Mouse (Mus musculus) large intestine, adult 2 months (tissue): ENCODE measurements around the gene Vasp. TPM values are rescaled to one million over a fixed set of nuclear protein-coding genes. Genes with fewer than 3 reads are reported as not detected.

Experiments used
- DNase-seq: peaks from one replicate; pipeline ENCODE4 v3.0.0-alpha.2; 2012; ENCODE audit warnings: low read depth, low spot score
- whole genome bisulfite sequencing: fragments of 180-500 bp; shearing (Covaris S2); methylation state at CpG from one replicate; pipeline ENCODE4 v1.1.7; 2018; 5-methylcytosine and 5-hydroxymethylcytosine counted together
- polyA plus RNA-seq: library from polyadenylated mRNA; depleted of rRNA; stranded (reverse); fragments of >200 nt; gene quantifications from 2 replicates; pipeline ENCODE4 v1.2.3, GENCODE M21; 2012

The Vasp gene
- polyA plus RNA-seq, 1 experiment, result 241 TPM

DNA sequence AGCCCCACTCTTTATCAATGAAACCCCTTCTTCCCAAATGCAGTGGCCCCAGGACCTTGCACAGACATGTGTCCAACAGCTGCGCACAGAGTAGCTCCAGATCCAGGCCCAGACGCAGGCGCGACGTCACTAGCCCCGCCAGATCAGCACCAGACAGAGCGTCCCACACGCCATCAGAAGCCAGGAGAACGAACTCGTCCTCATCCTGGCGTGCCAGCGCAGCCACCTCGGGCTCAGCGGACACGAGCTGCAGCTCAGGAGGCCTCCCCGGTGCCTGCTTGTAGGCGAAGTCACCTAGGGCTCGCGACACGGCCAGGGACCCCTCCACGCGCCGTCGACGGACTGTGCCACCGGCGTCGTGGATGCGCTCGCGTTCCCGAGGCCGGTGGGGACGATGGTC lies 7.4 kb upstream of the Vasp start:
- no peak for DNase-seq
- WGBS, result 5% methylated on average over 34 of the region's 34 CpGs

DNA sequence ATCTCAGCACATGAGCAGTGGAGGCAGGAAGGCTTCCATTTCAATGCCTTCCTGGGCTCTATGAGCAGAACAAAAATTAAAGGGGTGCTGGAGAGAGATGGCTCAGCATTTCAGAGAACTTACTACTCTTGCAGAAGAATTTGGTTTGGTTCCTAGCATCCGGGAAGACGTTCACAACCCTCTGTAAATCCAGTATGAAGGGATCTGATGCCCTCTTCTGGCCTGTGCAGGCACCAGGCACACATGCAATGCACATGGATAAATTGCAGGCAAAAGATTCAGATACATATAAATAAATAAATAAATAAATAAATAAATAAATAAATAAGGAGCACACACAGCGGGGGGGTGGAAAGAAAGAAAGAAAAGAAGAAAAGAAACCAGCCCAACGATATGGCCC lies 4.6 kb upstream of the Vasp start:
- no peak for DNase-seq
- 45% methylated on average over 4 of the region's 4 CpGs for WGBS

DNA sequence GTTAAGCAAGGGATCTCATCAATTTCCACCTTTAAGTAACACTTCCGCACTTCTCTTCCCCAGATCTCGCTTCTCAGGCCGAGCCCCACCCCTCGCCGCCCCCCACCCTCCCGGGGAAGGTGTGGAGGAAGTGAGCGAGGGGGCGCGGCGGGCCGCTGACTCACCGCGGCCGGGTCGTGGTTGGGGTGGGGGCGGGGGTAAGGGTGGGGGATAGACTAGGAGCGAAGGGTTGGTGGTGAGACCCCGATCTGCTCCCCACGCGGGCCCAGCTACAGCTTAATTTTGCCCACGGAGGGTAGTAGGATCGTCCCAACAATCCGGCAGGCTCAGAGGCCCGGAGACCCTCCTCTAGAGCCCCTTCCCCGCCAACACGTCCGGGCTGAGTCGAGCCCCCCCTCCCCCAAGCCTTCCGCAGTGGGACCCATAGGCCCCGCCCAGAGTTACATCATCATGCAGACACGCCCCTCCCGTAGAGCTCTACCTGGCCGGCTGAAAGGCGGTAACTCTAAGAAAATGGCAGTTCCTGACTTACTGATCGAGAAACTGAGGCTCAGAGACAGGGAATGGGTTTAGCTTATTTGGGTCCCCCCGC lies 652 bp upstream of the Vasp start:
- 1% methylated on average over 36 of the region's 36 CpGs for WGBS
- DNase-seq, result no peak

DNA sequence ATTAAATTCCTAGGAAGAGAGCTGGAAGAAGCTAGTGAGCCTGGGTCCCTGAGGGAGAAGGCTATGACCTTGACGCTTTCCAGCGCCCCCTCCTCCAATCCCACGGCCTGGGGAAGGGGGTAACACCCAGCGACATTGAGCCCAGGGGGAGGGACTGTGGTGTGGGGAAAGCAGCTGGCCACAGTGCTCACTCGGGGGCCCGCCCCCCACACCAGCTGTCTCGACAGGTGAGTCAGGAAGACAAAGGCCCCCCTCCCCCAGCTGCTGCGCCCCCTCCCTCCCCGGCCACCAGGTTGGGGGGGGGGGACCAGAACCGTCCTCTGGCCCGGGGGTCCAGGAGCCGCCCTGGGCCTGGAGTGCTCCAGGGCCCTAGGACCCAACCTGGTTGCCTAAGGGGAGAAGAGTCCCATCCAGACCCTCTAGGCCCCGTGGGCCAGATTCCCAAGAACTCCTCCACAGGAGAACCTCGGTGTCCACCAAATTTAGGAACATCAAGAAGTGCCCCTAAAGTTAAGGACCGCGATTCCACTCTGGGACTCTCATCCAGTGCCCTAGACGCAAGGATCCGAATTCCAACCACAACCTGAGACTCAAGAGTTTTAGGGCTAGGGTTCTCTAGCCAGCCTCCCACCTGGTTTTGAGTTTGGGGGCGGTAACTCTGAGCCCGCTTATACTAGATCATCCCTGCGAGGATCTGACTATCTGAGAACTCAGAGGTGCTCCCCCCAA lies 944 bp downstream of the Vasp start:
- DNase-seq, result no peak
- under 1% methylated on average over 21 of the region's 21 CpGs for WGBS

DNA sequence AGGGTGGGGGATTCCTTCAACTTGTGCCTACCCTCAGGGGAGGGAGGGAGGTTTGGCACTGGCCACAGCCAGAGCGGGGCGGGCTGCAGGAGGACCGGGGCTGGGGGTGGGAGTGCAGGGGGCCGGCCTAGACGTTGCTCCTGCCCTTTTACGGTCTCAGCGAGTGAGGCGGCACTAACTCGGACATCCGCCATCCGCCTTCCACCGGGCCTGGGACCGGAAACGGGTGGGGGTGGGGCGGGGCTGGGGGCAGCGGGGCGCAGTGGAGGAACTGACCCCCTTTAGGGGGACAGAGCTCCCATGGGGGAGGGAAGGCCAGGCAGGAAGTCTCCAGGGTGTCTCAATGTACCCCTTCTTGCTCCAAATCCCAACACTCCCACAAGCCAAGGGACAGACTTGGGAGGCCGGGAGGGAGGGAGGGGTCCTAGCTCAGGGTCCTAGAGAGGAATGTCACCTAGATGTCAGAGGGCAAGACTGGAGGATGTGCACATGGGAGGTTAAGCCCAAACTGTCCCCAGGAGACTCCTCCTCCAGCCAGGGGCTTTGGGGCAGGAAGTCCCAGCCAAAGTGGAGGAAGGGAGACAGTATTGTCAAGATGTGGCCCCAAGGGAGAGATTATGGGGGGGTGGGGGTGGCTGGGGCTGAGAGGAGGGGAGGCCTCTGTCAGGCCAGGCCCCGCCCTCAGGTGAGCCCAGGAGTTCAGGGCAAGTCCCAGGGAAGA lies 1.7 kb downstream of the Vasp start:
- 2% methylated on average over 19 of the region's 19 CpGs for WGBS

GRCm38 (mm10) chr7:19268993-19269681 lies 2.5 kb downstream of the Vasp start:
- DNase-seq, result no peak

More for the DNA sequence above, 1.7 kb downstream of the Vasp start:
- DNase-seq, result no peak

GRCm38 (mm10) chr7:19267051-19267450 lies 4.6 kb downstream of the Vasp start:
- WGBS, result 16% methylated on average over 10 of the region's 10 CpGs
- no peak for DNase-seq

More at GRCm38 (mm10) chr7:19268993-19269681, 2.5 kb downstream of the Vasp start:
- 5% methylated on average over 10 of the region's 10 CpGs for WGBS

DNA sequence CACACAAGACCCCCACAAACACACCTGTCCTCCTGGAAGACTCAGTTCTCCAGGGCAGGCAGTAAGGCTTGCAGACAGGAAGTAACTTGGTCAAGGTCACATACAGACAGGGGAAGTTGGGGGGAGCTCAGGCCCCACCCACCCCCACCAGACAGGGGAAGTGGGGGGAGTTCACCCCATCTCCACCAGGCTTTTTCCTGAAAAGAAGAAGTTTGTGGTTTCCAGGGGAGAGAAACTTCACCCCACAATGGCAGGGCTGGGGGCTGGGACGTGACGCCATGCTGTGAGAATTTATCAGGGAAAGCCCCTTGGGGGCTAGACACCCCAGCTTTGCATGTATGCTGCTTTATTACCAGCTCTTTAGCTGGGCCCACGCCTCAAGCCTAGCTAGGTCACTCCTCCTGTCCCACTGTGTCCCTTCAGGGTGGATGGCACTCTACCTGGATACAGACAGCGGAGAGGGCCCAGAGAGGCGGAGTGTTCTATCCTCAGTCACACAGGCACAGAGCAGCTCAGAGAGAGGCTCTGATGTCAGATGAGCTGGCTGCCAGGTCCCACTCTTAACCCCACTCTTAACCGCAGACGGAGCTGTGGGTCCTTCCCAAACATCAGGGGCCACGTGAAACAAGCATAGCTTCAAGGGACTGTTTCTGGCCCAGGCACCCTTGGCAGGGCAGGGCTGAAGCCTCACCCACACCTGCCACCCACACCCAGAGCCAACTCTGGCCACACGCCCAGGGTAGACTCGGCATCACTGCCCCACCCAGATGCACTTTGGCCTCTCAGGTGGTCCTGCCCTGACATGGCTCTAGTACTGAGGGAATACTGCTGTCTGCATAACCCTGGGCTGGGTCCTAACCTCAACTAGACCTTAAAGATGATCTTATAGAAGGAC lies 5.4 kb downstream of the Vasp start:
- WGBS, result 17% methylated on average over 10 of the region's 10 CpGs
- DNase-seq, result peak; percentile 92

DNA sequence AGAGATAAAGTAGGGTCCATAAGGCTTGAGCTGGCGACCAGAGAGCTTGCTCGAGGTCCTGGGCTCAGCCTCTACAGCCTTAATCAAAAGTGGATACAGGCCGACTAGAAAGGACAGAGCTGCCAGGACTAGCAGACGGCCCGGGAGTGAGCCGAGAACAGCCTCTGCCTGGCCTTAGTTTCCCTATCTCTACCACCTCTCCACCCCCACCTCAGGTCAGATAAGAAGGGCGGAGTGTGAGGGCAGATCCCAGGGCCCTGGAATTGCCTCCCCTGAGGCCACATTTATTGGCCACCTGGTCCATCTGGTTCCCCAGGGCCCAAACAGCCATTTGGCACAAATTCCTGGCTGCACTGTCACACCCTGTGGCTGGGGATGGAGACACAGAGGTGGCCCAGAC lies 6.5 kb downstream of the Vasp start:
- WGBS, result 22% methylated on average over 7 of the region's 7 CpGs
- no peak for DNase-seq

DNA sequence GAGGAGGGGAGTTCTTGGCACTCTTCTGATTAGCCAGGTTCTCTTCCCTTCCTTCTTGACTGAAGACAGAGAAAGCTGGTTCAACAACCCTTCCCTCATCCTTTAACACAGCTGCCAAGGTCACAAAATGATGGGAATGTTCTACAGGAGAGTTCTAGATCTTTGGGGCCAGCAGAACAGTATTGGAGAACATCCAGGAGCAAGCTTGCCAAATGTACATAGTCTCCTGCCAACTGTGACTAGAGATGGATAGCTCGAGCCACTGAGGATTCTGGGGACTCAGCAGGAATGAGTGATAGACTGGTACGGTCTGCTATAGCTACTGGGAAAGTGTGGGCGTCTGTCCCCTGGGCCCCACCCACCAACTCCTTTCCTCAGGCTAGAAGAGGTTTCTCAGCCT lies 13.3 kb downstream of the Vasp start:
- DNase-seq, result no peak
- WGBS, result 24% methylated on average over 3 of the region's 3 CpGs

DNA sequence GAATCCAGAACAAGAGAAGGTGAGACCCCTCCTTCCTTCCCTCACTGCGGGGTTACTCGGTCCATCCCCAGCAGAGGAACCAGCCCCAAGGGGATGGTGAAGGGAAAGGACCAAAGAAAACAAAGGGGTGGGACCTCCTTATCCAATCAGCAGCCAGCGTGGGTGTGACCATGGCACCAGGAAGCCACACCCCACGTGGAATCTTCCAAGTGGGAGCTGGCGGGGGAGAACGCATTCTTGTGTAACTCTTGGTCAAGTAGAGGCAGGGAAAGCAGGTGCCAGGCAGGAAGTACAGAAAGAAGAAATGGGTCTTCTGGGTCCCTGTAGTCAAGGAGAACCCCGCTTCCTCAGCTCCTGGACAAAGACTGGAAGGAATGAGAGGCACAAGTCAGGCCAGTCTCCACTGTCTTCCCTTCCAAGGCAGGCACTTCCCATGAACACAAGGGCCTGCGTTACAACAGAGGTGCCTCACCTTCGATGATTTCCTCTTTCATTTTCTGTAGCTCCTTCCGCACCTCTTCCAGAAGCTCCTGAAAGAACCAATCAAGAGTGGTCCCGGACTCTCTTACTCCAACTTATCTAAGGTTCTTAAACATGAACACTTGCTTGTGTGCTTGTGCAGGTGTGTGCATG lies 14.1 kb downstream of the Vasp start:
- 28% methylated on average over 11 of the region's 11 CpGs for WGBS
- no peak for DNase-seq

DNA sequence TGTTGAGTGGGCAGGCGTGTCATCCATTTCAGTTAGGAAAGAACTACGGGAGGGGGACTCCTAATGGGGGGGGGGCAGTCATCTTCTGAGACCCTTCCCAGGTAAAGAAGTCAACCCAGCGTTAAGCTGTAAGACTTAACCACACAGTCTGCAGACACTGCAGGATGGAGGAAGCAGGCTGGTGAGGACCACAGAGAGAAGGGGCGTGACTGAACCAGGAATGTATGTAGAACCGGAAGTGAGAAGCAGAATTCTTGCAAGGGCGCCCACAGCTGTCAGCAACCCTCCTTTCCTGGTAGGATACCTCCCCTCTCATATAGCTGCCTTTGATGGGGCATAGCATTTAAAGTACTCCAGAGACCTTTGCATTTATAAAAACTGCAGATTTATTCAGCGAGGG lies 15.1 kb downstream of the Vasp start:
- 60% methylated on average over 7 of the region's 7 CpGs for WGBS
- DNase-seq, result no peak

GRCm38 (mm10) chr7:19255395-19255794 lies 16.2 kb downstream of the Vasp start:
- DNase-seq, result no peak
- 87% methylated on average over 17 of the region's 17 CpGs for WGBS

DNA sequence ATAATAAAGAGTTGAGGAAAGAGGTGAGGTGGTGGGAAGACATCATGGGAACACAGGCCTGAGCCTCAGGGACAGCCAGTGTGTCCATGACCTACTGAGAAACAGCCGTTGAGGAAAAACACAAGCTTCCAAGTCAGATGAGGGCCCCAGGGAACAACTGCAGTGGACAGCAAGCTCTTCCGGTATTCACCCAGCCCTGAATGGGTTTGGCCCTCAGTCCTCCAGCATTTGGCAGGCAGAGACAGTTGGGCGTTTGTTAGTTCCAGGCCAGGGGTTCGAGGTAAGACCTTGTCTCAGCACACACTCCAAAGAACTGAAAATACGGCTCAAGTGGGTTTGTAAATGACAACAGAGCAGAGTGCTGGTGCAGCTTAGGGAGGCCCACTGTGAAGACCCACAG lies 18.2 kb downstream of the Vasp start:
- no peak for DNase-seq
- 64% methylated on average over 5 of the region's 5 CpGs for WGBS

GRCm38 (mm10) chr7:19252078-19252477 lies 19.5 kb downstream of the Vasp start:
- WGBS, result 57% methylated on average over 4 of the region's 4 CpGs
- DNase-seq, result no peak

DNA sequence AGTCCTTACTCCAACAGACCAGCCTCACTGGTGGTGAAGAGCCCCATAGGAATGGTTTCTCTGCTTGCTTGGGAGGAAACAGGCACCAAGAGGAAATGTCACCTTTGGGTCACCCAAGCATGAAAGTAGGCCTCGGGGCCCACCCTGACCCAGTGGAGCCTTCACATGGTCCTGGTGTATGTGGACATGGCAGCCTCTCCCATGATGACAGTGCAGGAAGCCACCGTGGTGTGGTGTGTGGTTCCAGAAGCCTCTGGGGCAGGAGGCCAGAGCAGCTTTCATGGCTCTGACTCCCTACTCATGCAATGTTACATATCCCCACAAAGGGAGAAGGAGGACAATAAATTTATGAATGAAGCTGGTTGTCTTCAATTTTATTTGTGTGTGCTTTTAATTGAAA lies 24.1 kb downstream of the Vasp start:
- 93% methylated on average over 2 of the region's 2 CpGs for WGBS

GRCm38 (mm10) chr7:19246855-19247254 lies 24.8 kb downstream of the Vasp start:
- 92% methylated on average over 1 of the region's 1 CpGs for WGBS
- no peak for DNase-seq

More for the DNA sequence above, 24.1 kb downstream of the Vasp start:
- no peak for DNase-seq

DNA sequence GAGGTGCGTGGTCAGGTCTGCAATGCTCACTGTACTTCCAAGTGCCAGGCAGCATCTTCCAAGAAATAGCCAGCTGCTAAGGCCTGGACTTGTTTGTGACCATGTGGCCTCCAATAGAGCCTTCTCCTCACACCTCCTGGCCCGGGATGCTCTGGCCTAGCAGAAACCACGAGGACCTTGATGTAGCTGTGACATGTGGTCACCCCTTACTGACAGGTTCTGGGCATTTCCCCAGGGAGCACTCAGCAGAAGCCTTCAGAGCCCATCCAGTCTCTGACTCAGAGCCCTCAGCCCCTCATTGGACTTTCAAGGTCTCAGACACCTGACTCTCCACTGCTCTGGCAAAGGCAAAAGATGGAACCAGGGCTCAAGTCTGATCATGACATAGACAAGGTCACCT lies 26.5 kb downstream of the Vasp start:
- 82% methylated on average over 3 of the region's 3 CpGs for WGBS
- no peak for DNase-seq

GRCm38 (mm10) chr7:19243858-19244257 lies 27.8 kb downstream of the Vasp start:
- no peak for DNase-seq
- 44% methylated on average over 5 of the region's 5 CpGs for WGBS
